Mouse (Mus musculus): ENCODE measurements at regions not wholly inside any gene's neighbourhood (a gene's known extent, or its start where the extent isn't known, plus 50 kb on each side); places are given as distances from the start of the nearest gene placed in this dataset.

GRCm38 (mm10) chr9:30021981-30022380, 59.0 kb upstream of the Ntm start:
- no peak for DNase-seq (ENCODE audit: low spot score in 2 of 2)

GRCm38 (mm10) chr9:30025275-30025674, 62.3 kb upstream of the Ntm start:
- DNase-seq (ENCODE audit: low spot score in 2 of 2), result no peak

GRCm38 (mm10) chr9:30026939-30027338, 64.0 kb upstream of the Ntm start:
- DNase-seq (ENCODE audit: low spot score in 2 of 2), result no peak

GRCm38 (mm10) chr9:30040396-30040795, 77.5 kb upstream of the Ntm start:
- no peak for DNase-seq (ENCODE audit: low spot score in 2 of 2)

GRCm38 (mm10) chr9:30064551-30064950, 101.6 kb upstream of the Ntm start:
- DNase-seq (ENCODE audit: low spot score in 2 of 2), result no peak

GRCm38 (mm10) chr9:30067980-30068379, 105.0 kb upstream of the Ntm start:
- DNase-seq (ENCODE audit: low spot score in 2 of 2), result no peak

- DNase-seq (ENCODE audit: low spot score in 2 of 2), result no peak
Observed at GRCm38 (mm10) chr9:30075233-30075632, 112.3 kb upstream of the Ntm start.

GRCm38 (mm10) chr9:30076006-30076405, 113.1 kb upstream of the Ntm start:
- DNase-seq (ENCODE audit: low spot score in 2 of 2), result no peak

GRCm38 (mm10) chr9:30076482-30076881, 113.5 kb upstream of the Ntm start:
- DNase-seq (ENCODE audit: low spot score in 2 of 2), result no peak

- DNase-seq (ENCODE audit: low spot score in 2 of 2), result no peak
Observed at GRCm38 (mm10) chr9:30101942-30102341, 139.0 kb upstream of the Ntm start.

GRCm38 (mm10) chr9:30122371-30122770, 159.4 kb upstream of the Ntm start:
- no peak for DNase-seq (ENCODE audit: low spot score in 2 of 2)

- DNase-seq (ENCODE audit: low spot score in 2 of 2), result no peak
Observed at GRCm38 (mm10) chr9:30129151-30129550, 166.2 kb upstream of the Ntm start.

- no peak for DNase-seq (ENCODE audit: low spot score in 2 of 2)
Observed at GRCm38 (mm10) chr9:30131626-30132025, 168.7 kb upstream of the Ntm start.

GRCm38 (mm10) chr9:30134303-30134702, 171.4 kb upstream of the Ntm start:
- no peak for DNase-seq (ENCODE audit: low spot score in 2 of 2)

GRCm38 (mm10) chr9:30137611-30138287, 174.8 kb upstream of the Ntm start:
- DNase-seq (ENCODE audit: low spot score in 2 of 2), result peak; percentile 73 to 90

- peak; percentile 69 to 77 for DNase-seq (ENCODE audit: low spot score in 2 of 2)
Observed at GRCm38 (mm10) chr9:30140188-30140587, 177.2 kb upstream of the Ntm start.

GRCm38 (mm10) chr9:30141186-30141585, 178.2 kb upstream of the Ntm start:
- peak in 1 of 2 experiments; percentile 9 for DNase-seq (ENCODE audit: low spot score in 2 of 2)

- DNase-seq (ENCODE audit: low spot score in 2 of 2), result peak in 1 of 2 experiments; percentile 54
Observed at GRCm38 (mm10) chr9:30142806-30143458, 180.0 kb upstream of the Ntm start.

- DNase-seq (ENCODE audit: low spot score in 2 of 2), result no peak
Observed at GRCm38 (mm10) chr9:30149481-30150468, 186.8 kb upstream of the Ntm start.

GRCm38 (mm10) chr9:30151173-30151572, 188.2 kb upstream of the Ntm start:
- no peak for DNase-seq (ENCODE audit: low spot score in 2 of 2)

- DNase-seq (ENCODE audit: low spot score in 2 of 2), result no peak
Observed at GRCm38 (mm10) chr9:30166235-30166752, 203.4 kb upstream of the Ntm start.

- DNase-seq (ENCODE audit: low spot score in 2 of 2), result no peak
Observed at GRCm38 (mm10) chr9:30167223-30167622, 204.3 kb upstream of the Ntm start.
